In the genomic region with DNA sequence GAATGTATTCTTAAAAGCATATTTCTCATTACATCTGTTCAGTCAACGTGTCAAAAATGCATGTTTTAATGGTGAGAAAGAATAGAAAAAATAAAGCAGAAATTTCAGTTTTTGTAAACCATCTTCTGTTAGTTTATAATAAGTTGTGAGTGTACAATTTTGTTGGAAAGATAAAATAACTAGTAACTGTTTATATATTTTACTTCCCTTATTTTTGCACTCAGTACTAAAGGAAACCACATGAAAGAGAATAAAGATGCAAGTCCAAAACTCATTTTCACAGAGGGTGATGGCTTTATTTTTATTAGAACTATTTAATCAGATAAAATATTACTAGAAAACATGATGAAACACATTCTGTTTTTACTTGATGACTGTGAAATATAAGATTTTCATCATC, we compare ENCODE assay signal across 24 mouse cellular contexts. TPM values are rescaled to one million over a fixed set of nuclear protein-coding genes. Genes with fewer than 3 reads are reported as not detected.
"Had no signal": no experiment of that assay in that cellular context is flagged by ENCODE, and none has a peak within 500 bp of the region (broad histone marks: within the 10 kb centered on the region; RNA-seq: fewer than 3 reads in every experiment).

No protein-coding gene starts in this region.

- H3K36me3 ChIP-seq: neural tube, embryonic 13.5 days; neural tube, embryonic 15.5 days; stomach, embryonic 15.5 days had no signal

- H3K4me1 ChIP-seq: neural tube, embryonic 13.5 days; neural tube, embryonic 15.5 days; stomach, embryonic 15.5 days had no signal

- H3K4me2 ChIP-seq: neural tube, embryonic 13.5 days; neural tube, embryonic 15.5 days; stomach, embryonic 15.5 days had no signal

- H3K9ac ChIP-seq: neural tube, embryonic 13.5 days; neural tube, embryonic 15.5 days; stomach, embryonic 15.5 days had no signal

- H3K9me3 ChIP-seq: neural tube, embryonic 13.5 days; neural tube, embryonic 15.5 days; stomach, embryonic 15.5 days had no signal

- H3K4me3 ChIP-seq: neural tube, embryonic 13.5 days; neural tube, embryonic 15.5 days; stomach, embryonic 15.5 days had no signal

- H3K27ac ChIP-seq: neural tube, embryonic 13.5 days; neural tube, embryonic 15.5 days; stomach, embryonic 15.5 days; stomach, postnatal 0 days had no signal

- DNase-seq: retina, postnatal 1 day; right cerebral cortex, adult 18-20 months; right cerebral cortex, postnatal 14 days; right cerebral cortex, postnatal 25 days; right cerebral cortex, postnatal 4 days; spleen, adult 18-20 months; thymus, adult 18-20 months; thymus, adult 2 months; thymus, postnatal 14 days; thymus, postnatal 25 days; thymus, postnatal 36 days; thymus, postnatal 4 days had no signal

- H3K27me3 ChIP-seq: neural tube, embryonic 13.5 days; neural tube, embryonic 15.5 days; stomach, embryonic 15.5 days had no signal

RNA-seq across cellular contexts. Expression of a gene that starts 18.2 kb away (rescaled TPM):
- total RNA-seq: neutrophil, adult 5-6 weeks had no signal
- polyA plus RNA-seq: neural tube, embryonic 13.5 days; neural tube, embryonic 14.5 days; neural tube, embryonic 15.5 days; small intestine, adult 2 months; spleen, adult 2 months; stomach, embryonic 14.5 days; stomach, embryonic 15.5 days; stomach, embryonic 16.5 days; stomach, postnatal 0 days; thymus, adult 2 months; thymus, postnatal 0 days; urinary bladder, adult 2 months had no signal
